Mouse (Mus musculus): ENCODE results near the gene Mrpl23.

The Mrpl23 gene

GRCm38 (mm10) chr7:142572992-142573391, 40.5 kb downstream of the Mrpl23 start:
- in situ Hi-C loops (cut with MseI, MboI): no loop called here

GRCm38 (mm10) chr7:142574155-142574660, 41.7 kb downstream of the Mrpl23 start:
- in situ Hi-C loops (cut with MseI, MboI): no loop called here

- in situ Hi-C loops (cut with MseI, MboI): no loop called here
These were observed 42.4 kb downstream of the Mrpl23 start for GRCm38 (mm10) chr7:142574826-142575351.

GRCm38 (mm10) chr7:142575491-142575890, 43.0 kb downstream of the Mrpl23 start:
- in situ Hi-C loops (cut with MseI, MboI): no loop called here

GRCm38 (mm10) chr7:142575971-142576370, 43.5 kb downstream of the Mrpl23 start:
- in situ Hi-C loops (cut with MseI, MboI): no loop called here

GRCm38 (mm10) chr7:142576472-142577326, 44.2 kb downstream of the Mrpl23 start:
- in situ Hi-C loops (cut with MseI, MboI): no loop called here

GRCm38 (mm10) chr7:142577806-142578423, 45.4 kb downstream of the Mrpl23 start:
- in situ Hi-C loops (cut with MseI, MboI): no loop called here

- in situ Hi-C loops (cut with MseI, MboI): no loop called here
These were observed 46.6 kb downstream of the Mrpl23 start for GRCm38 (mm10) chr7:142579069-142579468.

- in situ Hi-C loops (cut with MseI, MboI): no loop called here
These were observed 47.8 kb downstream of the Mrpl23 start for GRCm38 (mm10) chr7:142580121-142580879.

- in situ Hi-C loops (cut with MseI, MboI): no loop called here
These were observed 48.7 kb downstream of the Mrpl23 start for GRCm38 (mm10) chr7:142581186-142581585.

GRCm38 (mm10) chr7:142581656-142582228, 49.3 kb downstream of the Mrpl23 start:
- in situ Hi-C loops (cut with MseI, MboI): no loop called here

- in situ Hi-C loops (cut with MseI, MboI): no loop called here
These were observed 52.4 kb downstream of the Mrpl23 start for GRCm38 (mm10) chr7:142584882-142585281.

GRCm38 (mm10) chr7:142585890-142586289, 53.4 kb downstream of the Mrpl23 start:
- in situ Hi-C loops (cut with MseI, MboI): no loop called here

- in situ Hi-C loops (cut with MseI, MboI): no loop called here
These were observed 55.9 kb downstream of the Mrpl23 start for GRCm38 (mm10) chr7:142588282-142588941.
